Mouse (Mus musculus): ENCODE measurements around the gene Asic2.

Gene Asic2

GRCm38 (mm10) chr11:81968401-81968881, at the start of gene Asic2:
Gene Asic2, minus strand, starts transcription at chr11:81968457.
- DNase-seq, result no peak

- no peak for DNase-seq
Measured at GRCm38 (mm10) chr11:82016181-82016780, 48.0 kb upstream of the Asic2 start.

GRCm38 (mm10) chr11:82015066-82015465, 46.8 kb upstream of the Asic2 start:
- DNase-seq, result no peak

- DNase-seq, result no peak
Measured at GRCm38 (mm10) chr11:82013756-82014155, 45.5 kb upstream of the Asic2 start.

GRCm38 (mm10) chr11:82011411-82012193, 43.3 kb upstream of the Asic2 start:
- DNase-seq, result no peak

- DNase-seq, result no peak
Measured at GRCm38 (mm10) chr11:82010115-82010514, 41.9 kb upstream of the Asic2 start.

- DNase-seq, result peak; percentile 48
Measured at GRCm38 (mm10) chr11:82006796-82007423, 38.7 kb upstream of the Asic2 start.

GRCm38 (mm10) chr11:82004810-82005209, 36.6 kb upstream of the Asic2 start:
- DNase-seq, result no peak

GRCm38 (mm10) chr11:82000581-82000980, 32.3 kb upstream of the Asic2 start:
- no peak for DNase-seq

GRCm38 (mm10) chr11:81999469-81999868, 31.2 kb upstream of the Asic2 start:
- no peak for DNase-seq

GRCm38 (mm10) chr11:81998646-81999045, 30.4 kb upstream of the Asic2 start:
- DNase-seq, result no peak

GRCm38 (mm10) chr11:81997085-81997484, 28.8 kb upstream of the Asic2 start:
- no peak for DNase-seq

- DNase-seq, result peak; percentile 76
Measured at GRCm38 (mm10) chr11:81996172-81996841, 28.1 kb upstream of the Asic2 start.

GRCm38 (mm10) chr11:81983146-81983545, 14.9 kb upstream of the Asic2 start:
- peak; percentile 47 for DNase-seq

GRCm38 (mm10) chr11:81982191-81982590, 13.9 kb upstream of the Asic2 start:
- no peak for DNase-seq

GRCm38 (mm10) chr11:81974577-81974976, 6.3 kb upstream of the Asic2 start:
- no peak for DNase-seq

GRCm38 (mm10) chr11:81973699-81974098, 5.4 kb upstream of the Asic2 start:
- no peak for DNase-seq

GRCm38 (mm10) chr11:81972044-81972443, 3.8 kb upstream of the Asic2 start:
- DNase-seq, result no peak

- no peak for DNase-seq
Measured at GRCm38 (mm10) chr11:81966626-81967289, 1.5 kb downstream of the Asic2 start.

- DNase-seq, result no peak
Measured at GRCm38 (mm10) chr11:81965653-81966625, 2.3 kb downstream of the Asic2 start.

GRCm38 (mm10) chr11:81964561-81964960, 3.7 kb downstream of the Asic2 start:
- DNase-seq, result no peak

Data from kidney, adult 9 months (tissue).